Mouse (Mus musculus) embryo, embryonic 10 days (tissue): ENCODE results near the gene Hmgb1.

Experiments used
- DNase-seq: peaks from one replicate; pipeline ENCODE4 v3.0.0-alpha.2; 2015; ENCODE audit warnings: low spot score

The Hmgb1 gene

DNA sequence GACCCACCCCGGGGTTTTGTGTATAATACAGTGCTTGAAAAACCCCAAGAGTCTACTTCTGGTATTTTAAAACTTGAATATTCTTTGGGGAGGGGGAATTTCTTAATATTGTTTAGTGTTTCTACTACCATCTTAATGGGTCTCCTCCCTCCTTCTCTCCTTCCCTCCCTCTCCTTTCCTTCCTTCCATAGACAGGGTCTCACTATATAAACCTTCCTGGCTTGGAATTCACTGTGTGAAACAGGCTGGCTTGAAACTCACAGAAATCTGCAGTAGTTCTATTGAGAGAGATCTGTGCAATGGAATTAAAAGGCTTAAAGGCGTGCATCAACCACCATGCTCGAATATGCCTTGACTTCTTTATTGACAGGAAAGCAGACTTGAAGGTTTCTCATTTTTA lies 1.5 kb upstream of the Hmgb1 start:
- no peak for DNase-seq

DNA sequence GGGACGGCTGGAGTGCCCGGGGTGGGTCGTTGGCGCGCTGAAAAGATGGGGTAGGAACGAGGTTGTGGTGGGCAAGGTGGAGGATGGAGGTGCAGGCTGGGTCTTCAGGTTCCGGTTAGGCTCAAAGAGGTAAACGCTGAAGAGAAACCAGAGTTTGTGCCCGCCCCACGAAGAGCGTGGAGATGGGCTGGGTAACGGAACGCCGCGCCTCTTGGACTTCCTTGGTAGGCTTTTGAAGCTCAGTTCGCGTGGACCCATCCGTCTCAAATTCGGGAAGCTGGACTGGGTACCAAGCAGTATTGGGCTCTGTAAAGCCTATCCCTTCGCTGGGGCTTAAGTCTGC lies 526 bp upstream of the Hmgb1 start:
- DNase-seq, result peak; percentile 24

DNA sequence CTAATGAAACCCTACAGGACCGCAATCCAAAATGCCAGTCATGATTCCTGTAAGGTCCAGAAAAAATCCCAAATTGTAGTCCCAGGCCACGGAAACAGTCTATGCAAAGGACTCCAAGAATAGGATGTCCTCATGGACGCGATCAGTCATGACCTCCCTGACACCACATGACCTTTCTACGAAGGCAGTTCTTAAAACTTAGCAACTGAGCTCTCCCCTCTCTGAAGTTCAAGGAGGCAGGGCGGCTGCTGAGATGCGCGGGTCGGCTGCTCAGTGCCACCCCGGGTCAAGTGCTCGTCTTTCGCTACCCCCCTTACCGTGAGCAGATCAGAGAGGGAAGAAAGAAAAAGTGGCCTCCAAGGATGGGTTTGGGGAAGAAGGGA lies 577 bp downstream of the Hmgb1 start:
- peak; percentile 88 for DNase-seq

DNA sequence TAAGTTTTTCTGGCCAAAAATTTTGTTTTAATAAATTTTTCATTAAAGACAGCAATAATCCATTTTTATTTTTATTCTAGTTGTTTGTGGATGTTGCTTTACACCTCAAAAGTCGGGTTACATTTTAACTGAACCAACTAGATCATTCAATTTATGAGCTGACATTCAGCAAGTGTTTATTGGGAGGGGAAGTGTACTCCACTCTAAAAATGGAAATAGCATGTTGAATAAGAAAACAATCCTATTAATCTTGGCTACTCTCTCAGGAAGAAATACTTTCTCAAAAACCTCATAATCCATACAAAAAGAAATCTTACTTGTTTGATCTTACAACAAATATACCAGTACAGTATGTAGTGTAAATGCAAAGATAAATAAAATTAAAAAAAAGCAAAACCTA lies 1.2 kb downstream of the Hmgb1 start:
- DNase-seq, result no peak

DNA sequence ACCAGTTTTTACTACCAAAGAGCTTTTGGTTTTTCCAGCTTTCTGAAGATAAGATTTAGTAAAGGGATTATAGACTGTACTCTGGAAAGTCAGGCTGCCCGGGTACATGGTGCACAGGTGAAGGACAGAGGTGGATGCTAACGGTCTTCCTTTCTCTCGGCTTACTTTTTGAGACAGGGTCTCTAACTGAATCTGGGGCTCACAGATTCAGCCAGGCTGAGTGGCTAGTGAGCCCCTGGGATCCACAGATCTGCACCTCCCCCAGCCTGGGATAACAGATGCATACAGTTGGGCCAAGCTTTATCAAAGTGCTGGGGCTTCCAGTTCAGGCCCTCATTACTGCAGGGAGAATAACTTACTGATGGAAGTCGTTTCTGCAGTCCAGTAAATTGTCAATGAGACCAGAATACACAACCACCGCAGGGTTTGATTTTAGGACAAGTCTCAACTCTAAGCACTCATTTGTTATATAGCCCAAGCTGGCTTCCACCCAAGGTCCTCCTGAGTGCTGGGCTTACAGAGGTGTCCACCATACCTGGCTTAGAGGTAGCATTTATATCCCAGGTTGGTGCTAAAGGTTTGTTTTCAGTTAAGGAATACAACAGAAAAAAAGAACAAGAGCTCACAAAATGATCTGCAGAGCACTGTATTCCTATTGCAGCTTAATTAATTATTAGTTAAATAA lies 2.0 kb downstream of the Hmgb1 start:
- DNase-seq, result no peak

DNA sequence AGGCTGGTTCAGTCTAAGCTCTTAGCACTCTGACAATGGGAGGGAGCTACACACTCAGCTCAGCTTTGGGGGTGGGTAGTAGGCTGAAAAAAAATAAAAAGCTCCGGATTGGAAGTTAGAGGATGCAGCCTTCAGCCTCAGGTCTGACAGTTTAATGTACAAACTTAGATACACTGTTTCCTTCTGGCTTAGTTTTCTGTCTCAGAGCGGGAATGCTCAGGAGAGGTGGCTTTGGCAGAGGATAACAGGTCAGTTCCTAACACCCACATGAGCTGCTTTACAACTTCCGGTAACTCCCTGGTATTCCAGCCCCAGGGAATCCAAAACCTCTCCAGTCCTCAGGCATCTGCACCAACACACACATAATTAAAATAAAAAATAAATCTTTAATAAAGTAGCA lies 4.5 kb downstream of the Hmgb1 start:
- DNase-seq, result no peak

DNA sequence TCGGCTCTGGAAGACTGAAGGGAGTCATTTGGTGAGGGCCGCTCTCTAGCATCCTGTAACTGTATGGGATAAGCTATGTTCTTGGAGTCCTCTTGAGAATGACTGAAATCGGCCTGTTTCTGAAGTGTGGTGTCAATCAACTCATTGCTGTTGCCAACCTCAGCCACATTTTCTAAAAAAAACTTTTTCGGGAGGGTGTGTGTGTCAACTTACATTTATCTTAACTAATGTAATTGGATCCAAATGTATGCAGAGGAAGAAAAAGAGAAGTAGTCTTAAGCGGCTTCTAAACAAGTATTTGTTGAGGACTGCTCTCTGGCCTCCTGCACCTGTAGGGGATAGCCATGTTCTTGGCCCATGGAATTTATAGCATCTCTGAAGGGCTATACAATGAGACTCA lies 6.2 kb downstream of the Hmgb1 start:
- DNase-seq, result no peak

DNA sequence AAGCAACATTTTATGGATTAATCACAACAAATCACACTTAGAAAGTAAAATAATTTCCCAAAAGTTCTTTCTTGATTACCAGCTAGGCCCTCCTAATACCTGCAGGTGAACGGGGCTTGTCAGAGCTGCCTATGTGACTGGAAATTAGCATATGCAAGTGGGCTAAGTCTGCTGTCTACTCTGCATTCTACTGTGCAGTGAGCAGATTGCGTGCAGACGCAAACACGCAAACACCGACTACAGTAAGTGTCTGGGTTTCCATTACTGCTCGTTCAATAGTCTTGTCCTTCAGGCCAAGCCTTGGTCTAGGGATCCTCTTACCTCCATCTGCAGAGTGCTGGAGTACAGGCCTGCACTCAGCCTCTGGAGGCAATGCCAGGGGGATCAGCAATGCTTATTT lies 8.6 kb downstream of the Hmgb1 start:
- no peak for DNase-seq

DNA sequence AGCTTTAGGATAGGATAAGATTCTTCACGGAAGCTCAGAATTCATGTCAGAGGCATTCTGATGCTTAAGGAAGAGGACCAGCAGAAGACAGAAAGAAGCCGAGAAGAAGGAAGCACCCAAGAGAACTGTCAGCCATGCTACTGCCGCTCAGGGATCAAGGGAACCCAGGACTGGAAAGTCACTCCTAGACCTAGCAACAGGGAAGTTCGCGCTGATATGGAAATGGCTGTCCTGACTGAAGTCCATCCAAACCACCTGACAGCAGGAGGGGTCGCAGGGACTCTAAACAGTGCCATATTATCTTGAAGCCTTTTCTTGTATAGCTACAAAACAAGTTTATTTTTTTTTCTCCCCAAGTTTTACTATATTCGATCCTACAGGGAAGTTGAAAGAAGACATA lies 9.8 kb downstream of the Hmgb1 start:
- DNase-seq, result no peak

DNA sequence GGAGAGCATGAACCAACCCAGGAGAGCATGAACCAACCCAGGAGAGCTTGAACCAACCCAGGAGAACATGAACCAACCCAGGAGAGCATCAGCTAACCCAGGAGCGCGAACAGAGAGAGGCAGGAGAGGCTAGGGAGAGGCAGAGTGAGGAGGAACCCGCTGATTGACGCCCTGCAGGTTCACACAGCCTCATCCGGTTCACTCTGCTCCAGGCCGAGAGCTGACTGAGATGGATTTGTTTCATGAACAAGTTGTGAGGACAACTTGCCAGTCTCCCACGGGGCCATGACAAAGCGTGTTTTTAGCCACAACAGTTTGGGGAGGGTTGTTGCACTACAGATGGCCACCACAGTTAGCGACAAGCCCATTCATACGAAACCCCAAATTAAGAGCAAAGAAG lies 12.0 kb downstream of the Hmgb1 start:
- no peak for DNase-seq

DNA sequence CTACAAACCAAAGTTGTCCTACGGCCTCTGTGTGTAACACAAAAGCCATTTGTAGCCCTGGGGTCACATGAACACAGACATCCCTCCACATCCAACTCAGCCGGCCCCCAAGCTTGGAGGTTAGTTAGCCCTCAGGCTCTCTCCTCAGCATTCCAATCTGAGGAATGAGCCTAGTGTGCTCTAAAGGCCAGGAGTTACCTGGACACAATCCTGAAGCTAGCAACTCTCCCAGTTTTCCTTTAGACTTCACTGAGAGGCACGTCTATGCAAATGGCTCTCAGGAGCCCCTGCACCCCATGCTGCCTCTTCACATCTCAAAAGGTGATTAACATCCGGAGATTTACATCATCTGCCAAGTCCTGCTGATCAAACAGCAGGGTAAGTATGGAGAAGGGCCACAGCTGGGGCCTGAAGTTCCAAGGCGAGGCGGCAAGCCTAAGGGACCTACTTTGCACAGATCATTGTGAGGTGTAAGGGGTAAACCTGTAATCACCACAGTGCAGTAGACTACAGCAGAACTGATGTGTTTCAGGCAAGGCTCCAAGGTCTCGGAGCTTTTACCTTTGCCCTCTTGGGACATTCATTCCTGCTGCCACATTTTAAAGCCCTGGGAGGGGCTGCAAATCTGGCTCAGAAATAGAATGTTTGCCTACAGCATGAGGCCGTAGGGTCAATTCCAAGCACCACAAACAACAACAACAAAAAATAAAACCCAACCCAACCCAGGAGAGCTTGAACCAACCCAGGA lies 13.3 kb downstream of the Hmgb1 start:
- DNase-seq, result no peak

DNA sequence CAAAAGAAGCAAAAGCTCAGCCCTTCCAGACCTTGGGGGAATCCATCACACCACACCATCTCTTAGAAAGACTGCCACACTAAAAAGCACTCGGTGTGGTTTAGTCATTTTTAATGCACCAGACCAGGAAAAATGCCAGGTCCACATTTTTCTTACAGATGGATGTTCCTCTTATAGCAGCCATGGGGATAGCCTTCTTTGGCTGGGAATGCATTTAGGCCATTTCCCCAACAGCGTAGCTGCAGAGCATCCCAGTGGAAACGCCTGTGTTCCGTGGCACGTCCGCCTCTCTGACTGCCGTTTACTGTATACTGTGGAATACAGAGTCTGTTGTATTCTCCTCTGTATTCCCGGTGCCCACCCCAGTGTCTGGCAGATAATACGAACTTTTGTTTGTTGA lies 15.5 kb downstream of the Hmgb1 start:
- DNase-seq, result no peak

DNA sequence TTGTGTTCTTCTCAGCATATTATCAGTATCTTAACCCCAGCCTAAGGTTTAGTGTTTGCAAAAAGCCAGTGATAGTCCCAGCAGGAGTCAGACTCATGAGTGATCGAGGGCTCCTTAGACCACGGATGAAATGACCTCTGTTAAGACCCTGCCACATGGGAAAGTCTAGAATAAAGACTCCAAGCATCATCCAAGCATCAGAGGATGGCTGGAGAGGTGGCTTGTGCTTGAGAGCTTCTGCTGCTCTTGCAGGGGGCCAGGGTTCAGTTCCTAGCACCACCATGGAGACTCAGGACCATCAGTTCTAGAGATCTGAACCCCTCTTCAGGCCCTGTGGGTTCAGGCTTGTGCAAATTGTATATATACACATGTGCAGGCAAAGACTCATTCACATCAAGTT lies 16.2 kb downstream of the Hmgb1 start:
- DNase-seq, result no peak

DNA sequence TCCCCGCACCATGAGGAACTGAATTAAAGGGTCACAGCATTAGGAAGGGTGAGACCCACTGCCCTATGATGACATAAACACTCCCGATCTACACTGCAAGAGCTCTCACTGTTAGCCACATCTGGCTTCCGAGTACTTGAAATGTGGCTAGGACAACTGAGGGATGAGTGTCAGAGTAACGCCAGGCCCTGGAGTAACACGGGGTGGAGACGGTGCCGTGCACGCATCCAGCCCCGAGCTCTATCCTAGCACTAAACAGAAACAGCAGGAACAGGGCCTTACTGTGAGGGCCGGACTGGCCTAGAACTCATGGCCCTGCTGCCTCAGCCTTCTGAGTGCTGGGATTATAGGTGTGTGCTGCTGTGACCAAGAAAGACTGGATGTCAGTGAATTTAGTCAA lies 18.3 kb downstream of the Hmgb1 start:
- DNase-seq, result no peak

DNA sequence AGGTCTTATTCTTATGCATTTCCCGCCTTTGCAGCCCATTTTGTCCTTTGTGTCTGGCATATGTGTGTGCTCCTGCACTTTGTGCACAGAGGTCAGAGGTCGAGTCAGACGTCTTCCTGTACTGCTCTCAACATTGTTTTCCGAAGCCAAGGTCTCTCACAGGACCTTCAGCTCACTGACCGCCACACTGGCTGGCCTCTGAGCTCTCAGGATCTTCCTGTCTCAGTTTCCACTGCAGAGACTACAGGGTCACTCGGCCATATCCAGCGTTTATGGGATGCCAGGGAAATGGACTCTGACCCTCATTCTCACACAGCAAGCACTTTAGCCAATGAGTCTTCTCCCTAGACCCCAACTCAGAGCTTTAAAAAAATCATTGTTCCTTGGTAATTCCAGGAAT lies 19.4 kb downstream of the Hmgb1 start:
- peak; percentile 70 for DNase-seq

DNA sequence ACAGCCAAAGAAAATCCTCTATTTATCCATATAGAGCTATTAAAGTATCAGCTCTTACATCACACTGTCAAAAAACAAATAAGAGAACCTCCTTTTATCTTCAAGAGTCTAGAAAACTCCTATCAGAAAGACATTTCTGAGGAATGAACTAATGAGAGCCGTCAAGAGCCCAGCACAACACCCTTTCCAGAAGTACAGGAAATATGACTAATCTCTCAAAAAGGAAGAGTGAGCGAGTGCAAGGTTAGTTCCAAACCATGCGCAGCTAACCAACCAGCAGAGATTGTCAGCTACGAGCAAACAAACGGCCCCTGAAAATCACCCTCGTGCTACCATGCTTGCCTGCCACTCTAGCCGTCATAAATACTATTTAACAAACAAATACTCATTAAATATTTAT lies 21.4 kb downstream of the Hmgb1 start:
- no peak for DNase-seq

DNA sequence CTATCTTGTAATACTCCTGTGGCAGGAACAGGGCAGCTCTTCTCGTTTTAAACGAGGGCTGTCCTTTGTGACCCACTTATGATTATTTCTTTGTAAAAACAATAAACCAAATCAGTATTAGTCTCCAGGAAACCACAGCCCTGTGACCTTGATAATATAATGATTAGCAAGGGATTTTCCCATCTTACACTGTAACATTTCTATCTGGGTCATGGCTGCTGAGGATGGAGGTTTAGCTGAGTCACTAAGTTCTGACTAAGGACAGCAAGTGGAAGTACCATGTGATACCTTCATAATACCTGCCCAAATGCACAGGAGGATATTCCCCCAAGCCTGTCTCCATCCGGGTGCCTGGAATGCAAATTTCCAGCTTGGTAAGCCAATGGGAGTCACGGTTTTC lies 23.8 kb downstream of the Hmgb1 start:
- DNase-seq, result no peak

DNA sequence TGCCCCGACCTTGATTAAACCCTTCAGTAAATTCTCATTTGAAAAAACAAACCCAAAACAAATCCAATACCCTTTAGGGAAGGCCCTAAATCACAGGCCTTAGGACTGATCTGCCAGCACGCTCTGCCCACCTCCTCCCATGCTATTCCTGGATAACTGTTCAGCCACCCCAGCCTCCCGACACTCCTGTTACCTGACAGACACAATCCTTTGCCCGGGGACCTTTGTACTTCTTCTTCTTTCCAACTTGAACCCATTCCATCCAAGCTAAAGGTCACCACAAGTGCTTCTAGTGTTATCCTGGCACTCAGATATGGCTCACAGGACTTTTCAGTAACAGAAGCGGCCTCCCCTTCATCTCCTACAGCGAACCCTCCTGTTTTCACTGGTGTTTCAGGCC lies 25.3 kb downstream of the Hmgb1 start:
- DNase-seq, result no peak

DNA sequence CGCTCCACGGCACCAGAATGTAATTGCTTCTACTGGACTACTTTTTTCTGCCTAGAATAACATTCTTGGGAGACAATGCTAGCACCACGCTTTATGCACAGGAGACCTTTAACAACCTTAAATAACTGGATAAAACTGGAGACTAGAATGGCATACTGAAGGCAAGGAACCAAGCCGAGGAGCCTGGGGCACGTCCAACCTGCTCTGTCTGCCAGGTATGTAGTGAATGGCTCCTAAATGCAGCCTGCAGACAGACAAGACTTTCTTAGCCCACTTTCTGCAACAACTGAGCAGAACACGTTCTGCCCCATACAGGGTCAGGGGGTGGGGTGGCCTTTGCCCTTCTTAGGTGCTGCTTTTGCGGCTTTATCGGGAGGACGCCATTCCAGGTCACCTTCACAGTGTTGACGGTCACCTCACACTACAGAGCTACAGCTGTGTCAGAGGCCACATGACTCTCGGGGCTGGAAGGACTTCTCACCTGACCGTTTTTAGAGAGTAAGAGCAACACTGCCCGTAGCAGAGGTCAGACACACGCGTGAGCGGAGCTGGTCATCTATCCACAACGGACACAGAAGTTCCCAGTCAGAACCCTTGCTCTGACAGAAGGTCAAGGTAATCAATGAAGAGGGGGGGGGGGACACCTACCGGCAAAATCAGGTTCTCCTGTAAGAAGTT lies 27.3 kb downstream of the Hmgb1 start:
- no peak for DNase-seq

DNA sequence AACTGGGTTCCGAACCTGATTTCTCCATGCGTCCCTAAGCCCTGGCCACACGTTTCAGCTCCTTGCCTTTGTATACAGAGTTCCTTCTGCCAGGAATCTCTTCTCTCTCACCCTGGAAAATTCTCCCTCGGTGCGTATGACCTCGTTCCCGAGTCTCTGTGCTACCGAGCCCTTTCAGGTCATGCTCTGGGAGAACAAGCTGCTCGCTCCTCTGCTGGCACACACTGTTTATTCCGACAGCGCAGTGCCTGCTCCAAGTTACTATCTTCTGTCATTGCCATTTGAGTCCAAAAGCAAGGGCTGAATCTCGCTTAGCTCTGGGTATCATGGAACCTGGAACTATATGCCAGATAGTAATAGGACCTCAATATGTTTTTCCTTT lies 31.5 kb downstream of the Hmgb1 start:
- DNase-seq, result no peak

DNA sequence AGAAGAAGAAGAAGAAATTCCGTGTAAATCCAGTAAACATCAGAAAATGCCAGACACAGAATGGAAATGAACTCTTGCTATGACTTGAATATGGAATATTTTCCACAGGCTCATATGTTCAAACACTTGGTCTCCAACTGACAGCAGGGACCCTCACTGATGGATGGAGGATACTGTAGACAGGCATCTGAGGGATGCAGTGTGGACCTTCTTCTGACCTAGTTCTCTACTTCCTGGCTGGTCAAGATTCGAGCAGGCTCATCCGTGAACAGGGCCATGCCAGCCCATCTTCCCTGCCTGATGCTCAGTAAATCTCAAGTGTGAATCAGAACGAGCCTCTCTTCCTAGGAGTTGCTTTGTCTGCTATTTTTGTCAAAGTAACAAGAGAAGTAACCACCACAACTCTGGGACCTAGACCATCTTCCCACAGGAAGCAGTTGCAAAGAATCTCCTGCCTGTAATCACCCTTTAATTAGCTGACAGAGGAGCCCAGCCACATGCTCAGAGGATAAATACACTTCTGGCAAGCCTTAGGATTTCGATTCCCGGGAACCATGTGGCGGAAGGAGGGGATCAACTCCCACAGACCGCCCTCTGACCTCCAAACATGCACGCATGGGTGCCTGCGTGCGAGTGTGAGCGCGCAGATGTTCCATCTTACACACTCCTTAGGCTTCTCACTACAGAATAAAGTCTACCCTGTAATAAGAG lies 32.1 kb downstream of the Hmgb1 start:
- DNase-seq, result peak; percentile 27

DNA sequence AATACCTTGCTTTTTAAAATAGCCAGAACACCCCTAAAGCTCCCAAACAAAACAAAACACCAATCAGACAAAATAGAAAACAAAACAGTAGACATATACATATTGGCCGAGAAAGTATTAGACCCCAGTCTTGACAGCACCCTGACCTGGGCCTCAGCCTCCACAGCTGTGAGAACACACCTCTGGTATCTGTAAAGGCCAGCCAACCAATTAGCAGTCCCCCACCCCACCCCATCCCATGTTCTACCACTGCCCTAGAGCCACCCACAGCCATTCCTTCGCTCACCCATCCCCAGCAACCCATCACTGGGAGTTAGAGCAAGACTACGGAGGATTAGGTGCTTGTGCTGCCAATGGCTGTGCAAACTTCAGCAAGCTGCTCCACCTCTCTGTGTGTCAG lies 33.4 kb downstream of the Hmgb1 start:
- no peak for DNase-seq

DNA sequence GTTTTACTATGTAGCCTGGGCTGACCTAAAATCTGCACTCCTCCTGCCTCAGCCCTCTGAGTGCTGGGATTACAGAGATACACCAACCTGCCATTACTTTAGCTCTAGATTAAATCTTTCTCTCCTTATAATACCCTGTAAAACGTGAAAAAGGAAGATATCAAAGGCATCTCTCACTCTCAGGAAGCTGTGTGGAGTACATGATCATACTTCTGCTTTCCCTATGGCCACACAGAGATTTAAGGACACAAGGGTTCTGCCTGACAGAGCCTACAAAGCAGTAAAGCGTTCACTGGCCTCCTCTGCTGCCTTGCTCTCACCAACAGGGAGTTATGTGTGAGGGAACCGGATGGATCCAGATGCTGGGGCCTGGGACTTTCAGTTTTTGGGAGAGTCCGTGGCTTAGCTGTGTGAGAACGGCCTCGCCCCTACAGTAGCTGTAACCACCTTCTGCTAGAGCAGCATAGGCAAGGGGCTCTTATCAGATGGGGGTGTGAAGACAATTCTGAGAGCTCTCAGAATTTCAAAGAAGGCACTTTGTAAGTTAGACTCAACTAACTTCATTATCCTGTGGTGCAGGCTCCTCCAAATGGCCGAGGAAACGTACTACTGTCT lies 36.8 kb downstream of the Hmgb1 start:
- no peak for DNase-seq
